Mouse (Mus musculus): ENCODE measurements at regions not wholly inside any gene's neighbourhood (a gene's known extent, or its start where the extent isn't known, plus 50 kb on each side); places are given as distances from the start of the nearest gene placed in this dataset.

GRCm38 (mm10) chr16:58029674-58030073 lies 275.1 kb upstream of the Col8a1 start:
- 92% methylated on average over 5 of the region's 5 CpGs for WGBS
- no peak overlapping the region for H3K4me2 ChIP-seq (ENCODE audit: low read length)

GRCm38 (mm10) chr16:58068654-58069271 lies 314.2 kb upstream of the Col8a1 start:
- Histone ChIP-seq H3K9me3 (ENCODE audit: control insufficient read depth, low read length) (no peaks in the 10 kb centered on the region), H3K27me3 (ENCODE audit: control insufficient read depth, insufficient read depth, low read length) (no peaks in the 10 kb centered on the region), H3K27ac (replicated peaks; ENCODE audit: low read depth, low read length) (no peak overlapping the region), H3K4me1 (ENCODE audit: control insufficient read depth, insufficient read depth, low read length) (no peaks in the 10 kb centered on the region), H3K4me2 (ENCODE audit: low read length) (no peak overlapping the region), H3K36me3 (ENCODE audit: control insufficient read depth, insufficient read depth, low read length) (no peaks in the 10 kb centered on the region), H3K9ac (replicated peaks; ENCODE audit: low read length) (no peak overlapping the region), H3K4me3 (replicated peaks; ENCODE audit: low read depth, low read length) (no peak overlapping the region)
- DNase-seq, result no peak
- no peak for ATAC-seq (ENCODE audit: low FRiP score, low TSS enrichment)
- whole genome bisulfite sequencing, result 83% methylated on average over 3 of the region's 3 CpGs

More at GRCm38 (mm10) chr16:58029674-58030073, 275.1 kb upstream of the Col8a1 start:
- H3K27me3 ChIP-seq (ENCODE audit: control insufficient read depth, insufficient read depth, low read length), result no peaks in the 10 kb centered on the region
- no peak for DNase-seq
- H3K27ac ChIP-seq (replicated peaks; ENCODE audit: low read depth, low read length), result no peak overlapping the region
- H3K36me3 ChIP-seq (ENCODE audit: control insufficient read depth, insufficient read depth, low read length), result no peaks in the 10 kb centered on the region
- H3K9me3 ChIP-seq (ENCODE audit: control insufficient read depth, low read length), result no peaks in the 10 kb centered on the region
- H3K4me3 ChIP-seq (replicated peaks; ENCODE audit: low read depth, low read length), result no peak overlapping the region
- no peaks in the 10 kb centered on the region for H3K4me1 ChIP-seq (ENCODE audit: control insufficient read depth, insufficient read depth, low read length)
- H3K9ac ChIP-seq (replicated peaks; ENCODE audit: low read length), result no peak overlapping the region
- ATAC-seq (ENCODE audit: low FRiP score, low TSS enrichment), result no peak

GRCm38 (mm10) chr16:58072441-58072840 lies 317.9 kb upstream of the Col8a1 start:
- Histone ChIP-seq H3K4me3 (replicated peaks; ENCODE audit: low read depth, low read length) (no peak overlapping the region), H3K9me3 (ENCODE audit: control insufficient read depth, low read length) (no peaks in the 10 kb centered on the region), H3K4me1 (ENCODE audit: control insufficient read depth, insufficient read depth, low read length) (no peaks in the 10 kb centered on the region), H3K4me2 (ENCODE audit: low read length) (no peak overlapping the region), H3K27me3 (ENCODE audit: control insufficient read depth, insufficient read depth, low read length) (no peaks in the 10 kb centered on the region), H3K36me3 (ENCODE audit: control insufficient read depth, insufficient read depth, low read length) (no peaks in the 10 kb centered on the region), H3K9ac (replicated peaks; ENCODE audit: low read length) (no peak overlapping the region), H3K27ac (replicated peaks; ENCODE audit: low read depth, low read length) (no peak overlapping the region)
- DNase-seq (no peak), ATAC-seq (ENCODE audit: low FRiP score, low TSS enrichment) (no peak)
- WGBS, result 88% methylated on average over 3 of the region's 3 CpGs

GRCm38 (mm10) chr16:58100351-58100750 lies 307.9 kb upstream of the Dcbld2 start:
- Histone ChIP-seq H3K4me1 (ENCODE audit: control insufficient read depth, insufficient read depth, low read length) (no peaks in the 10 kb centered on the region), H3K36me3 (ENCODE audit: control insufficient read depth, insufficient read depth, low read length) (no peaks in the 10 kb centered on the region), H3K9me3 (ENCODE audit: control insufficient read depth, low read length) (no peaks in the 10 kb centered on the region), H3K27ac (replicated peaks; ENCODE audit: low read depth, low read length) (no peak overlapping the region), H3K4me2 (ENCODE audit: low read length) (no peak overlapping the region), H3K4me3 (replicated peaks; ENCODE audit: low read depth, low read length) (no peak overlapping the region), H3K9ac (replicated peaks; ENCODE audit: low read length) (no peak overlapping the region), H3K27me3 (ENCODE audit: control insufficient read depth, insufficient read depth, low read length) (no peaks in the 10 kb centered on the region)
- DNase-seq, result peak; percentile 15
- ATAC-seq (ENCODE audit: low FRiP score, low TSS enrichment), result no peak
- 27% methylated on average over 4 of the region's 4 CpGs for WGBS

GRCm38 (mm10) chr16:58110452-58110851 lies 297.8 kb upstream of the Dcbld2 start:
- Histone ChIP-seq H3K27me3 (ENCODE audit: control insufficient read depth, insufficient read depth, low read length) (no peaks in the 10 kb centered on the region), H3K36me3 (ENCODE audit: control insufficient read depth, insufficient read depth, low read length) (no peaks in the 10 kb centered on the region), H3K9ac (replicated peaks; ENCODE audit: low read length) (no peak overlapping the region), H3K9me3 (ENCODE audit: control insufficient read depth, low read length) (no peaks in the 10 kb centered on the region), H3K4me3 (replicated peaks; ENCODE audit: low read depth, low read length) (no peak overlapping the region), H3K4me1 (ENCODE audit: control insufficient read depth, insufficient read depth, low read length) (no peaks in the 10 kb centered on the region), H3K27ac (replicated peaks; ENCODE audit: low read depth, low read length) (no peak overlapping the region), H3K4me2 (ENCODE audit: low read length) (no peak overlapping the region)
- ATAC-seq (ENCODE audit: low FRiP score, low TSS enrichment), result no peak
- DNase-seq, result no peak
- WGBS, result 93% methylated on average over 1 of the region's 1 CpGs

GRCm38 (mm10) chr16:58126086-58126485 lies 282.2 kb upstream of the Dcbld2 start:
- Histone ChIP-seq H3K4me2 (ENCODE audit: low read length) (no peak overlapping the region), H3K27me3 (ENCODE audit: control insufficient read depth, insufficient read depth, low read length) (no peaks in the 10 kb centered on the region), H3K9ac (replicated peaks; ENCODE audit: low read length) (no peak overlapping the region), H3K4me3 (replicated peaks; ENCODE audit: low read depth, low read length) (no peak overlapping the region), H3K9me3 (ENCODE audit: control insufficient read depth, low read length) (no peaks in the 10 kb centered on the region), H3K27ac (replicated peaks; ENCODE audit: low read depth, low read length) (no peak overlapping the region), H3K4me1 (ENCODE audit: control insufficient read depth, insufficient read depth, low read length) (no peaks in the 10 kb centered on the region), H3K36me3 (ENCODE audit: control insufficient read depth, insufficient read depth, low read length) (no peaks in the 10 kb centered on the region)
- ATAC-seq (ENCODE audit: low FRiP score, low TSS enrichment) (no peak), DNase-seq (no peak)
- 86% methylated on average over 1 of the region's 1 CpGs for WGBS

GRCm38 (mm10) chr16:58136144-58136905 lies 271.9 kb upstream of the Dcbld2 start:
- Histone ChIP-seq H3K36me3 (ENCODE audit: control insufficient read depth, insufficient read depth, low read length) (no peaks in the 10 kb centered on the region), H3K4me2 (ENCODE audit: low read length) (peak overlapping the region; percentile 38), H3K9ac (replicated peaks; ENCODE audit: low read length) (no peak overlapping the region), H3K27ac (replicated peaks; ENCODE audit: low read depth, low read length) (0 out of 2 replicates have a peak overlapping the region, but pooled peaks have one; percentile 14), H3K9me3 (ENCODE audit: control insufficient read depth, low read length) (no peaks in the 10 kb centered on the region), H3K4me1 (ENCODE audit: control insufficient read depth, insufficient read depth, low read length) (0 out of 2 replicates have a peak, but pooled peaks cover 8% of the 10 kb centered on the region), H3K27me3 (ENCODE audit: control insufficient read depth, insufficient read depth, low read length) (no peaks in the 10 kb centered on the region), H3K4me3 (replicated peaks; ENCODE audit: low read depth, low read length) (no peak overlapping the region)
- ATAC-seq (ENCODE audit: low FRiP score, low TSS enrichment) (peak; percentile 77), DNase-seq (peak; percentile 80)
- 29% methylated on average over 12 of the region's 12 CpGs for WGBS

- ATAC-seq (ENCODE audit: low FRiP score, low TSS enrichment), result no peak
- H3K36me3 ChIP-seq (ENCODE audit: control insufficient read depth, insufficient read depth, low read length), result no peaks in the 10 kb centered on the region
- H3K4me3 ChIP-seq (replicated peaks; ENCODE audit: low read depth, low read length), result no peak overlapping the region
- H3K27me3 ChIP-seq (ENCODE audit: control insufficient read depth, insufficient read depth, low read length), result no peaks in the 10 kb centered on the region
- H3K9ac ChIP-seq (replicated peaks; ENCODE audit: low read length), result no peak overlapping the region
- H3K9me3 ChIP-seq (ENCODE audit: control insufficient read depth, low read length), result no peaks in the 10 kb centered on the region
- WGBS, result 88% methylated on average over 7 of the region's 7 CpGs
- 0 out of 2 replicates have a peak overlapping the region, but pooled peaks have one; percentile 14 for H3K27ac ChIP-seq (replicated peaks; ENCODE audit: low read depth, low read length)
- H3K4me1 ChIP-seq (ENCODE audit: control insufficient read depth, insufficient read depth, low read length), result 0 out of 2 replicates have a peak, but pooled peaks cover 8% of the 10 kb centered on the region
- DNase-seq, result no peak
- H3K4me2 ChIP-seq (ENCODE audit: low read length), result peak overlapping the region; percentile 38
Measured at GRCm38 (mm10) chr16:58136979-58137378, 271.3 kb upstream of the Dcbld2 start.
